Mouse (Mus musculus) embryonic facial prominence, embryonic 15.5 days (tissue): ENCODE measurements around the gene Sec63. TPM values are rescaled to one million over a fixed set of nuclear protein-coding genes. Genes with fewer than 3 reads are reported as not detected.

Source experiments
- ATAC-seq: fragments of 200-750 bp; cut with Nextera tagmentation; 2 replicates; pipeline ENCODE4 v1.8.0; 2017; ENCODE audit warnings: low read depth, moderate TSS enrichment; ENCODE audit not compliant: insufficient number of reproducible peaks, low FRiP score, low TSS enrichment
- H3K27ac ChIP-seq: fragments of 300-500 bp; sonication (generic); replicated peaks from 2 replicates; pipeline ENCODE4 v1.5.1; 2015; ENCODE audit warnings: mild to moderate bottlenecking, inconsistent platforms
- H3K27me3 ChIP-seq: fragments of 300-500 bp; sonication (generic); 2 replicates; pipeline ENCODE4 v1.6.1; 2015; ENCODE audit warnings: inconsistent platforms
- H3K36me3 ChIP-seq: fragments of 300-500 bp; sonication (generic); 2 replicates; pipeline ENCODE4 v1.6.1; 2015; ENCODE audit warnings: mild to moderate bottlenecking, inconsistent platforms
- H3K4me1 ChIP-seq: fragments of 300-500 bp; sonication (generic); 2 replicates; pipeline ENCODE4 v1.6.1; 2015; ENCODE audit warnings: inconsistent platforms
- H3K4me2 ChIP-seq: fragments of 300-500 bp; sonication (generic); replicated peaks from 2 replicates; pipeline ENCODE4 v1.6.1; 2015; ENCODE audit warnings: mild to moderate bottlenecking, inconsistent platforms
- H3K4me3 ChIP-seq: fragments of 300-500 bp; sonication (generic); replicated peaks from 2 replicates; pipeline ENCODE4 v1.5.1; 2015; ENCODE audit warnings: mild to moderate bottlenecking, inconsistent platforms
- H3K9ac ChIP-seq: fragments of 300-500 bp; sonication (generic); 2 replicates; pipeline ENCODE4 v1.6.1; 2015; ENCODE audit warnings: inconsistent platforms
- H3K9me3 ChIP-seq: fragments of 300-500 bp; sonication (generic); replicated peaks from 2 replicates; pipeline ENCODE4 v1.6.1; 2016; ENCODE audit warnings: inconsistent platforms
- WGBS: fragments of 180-500 bp; shearing (Covaris S2); methylation state at CpG from one replicate; pipeline ENCODE4 v1.1.7; 2015; 5-methylcytosine and 5-hydroxymethylcytosine counted together
- polyA plus RNA-seq: library from polyadenylated mRNA; unstranded; fragments of >200 nt; fragmentation: Nextera tagmentation; extraction: Ambion mirVana; gene quantifications from 2 replicates; pipeline ENCODE4 v1.2.1, GENCODE M21; 2015

The Sec63 gene
- polyA plus RNA-seq, 1 experiment from 2014 or later, result 23.1 TPM

DNA sequence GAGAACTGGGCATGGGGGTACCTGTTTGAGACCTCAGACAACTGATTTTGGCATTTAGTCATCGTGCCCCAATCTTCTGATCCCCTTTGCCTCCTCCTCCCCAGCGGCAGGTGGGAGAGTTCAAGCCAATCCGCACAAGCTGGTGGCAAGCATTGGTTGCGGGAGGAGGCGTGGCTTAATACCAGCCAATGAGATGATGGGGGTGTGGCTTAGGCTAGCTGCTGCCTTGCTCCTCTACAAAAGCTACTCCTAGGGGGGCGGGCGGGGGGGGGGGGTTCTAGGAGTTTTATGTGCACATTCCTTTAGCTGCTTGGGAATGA lies 87.7 kb downstream of the Sec63 start:
- Histone ChIP-seq H3K36me3 (no peaks in the 10 kb centered on the region), H3K27me3 (no peaks in the 10 kb centered on the region), H3K9me3 (no peaks in the 10 kb centered on the region), H3K4me2 (no peak overlapping the region), H3K27ac (no peak overlapping the region), H3K4me3 (no peak overlapping the region), H3K4me1 (no peaks in the 10 kb centered on the region), H3K9ac (no peak overlapping the region)
- 86% methylated on average over 7 of the region's 7 CpGs for WGBS
- ATAC-seq, result no peak

DNA sequence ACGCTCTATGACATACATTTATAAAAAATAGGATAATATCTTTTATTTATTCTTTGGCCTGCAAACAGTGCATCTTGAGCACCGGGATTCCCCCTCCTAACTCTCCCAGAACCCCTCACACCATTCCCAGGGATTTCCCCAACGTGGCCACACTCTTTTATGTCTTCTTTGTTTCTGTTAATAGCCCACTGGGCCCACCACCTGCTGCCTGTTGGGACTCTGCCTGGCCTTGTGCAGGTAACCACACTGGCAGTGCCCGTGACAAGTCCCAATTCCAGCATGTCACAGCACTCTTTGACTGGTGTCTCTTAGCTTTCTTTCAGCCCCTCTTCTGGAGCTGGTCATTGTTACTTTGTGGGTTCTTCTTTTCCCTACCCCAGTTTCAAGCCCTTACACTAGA lies 93.5 kb downstream of the Sec63 start:
- Histone ChIP-seq H3K9ac (no peak overlapping the region), H3K27me3 (no peaks in the 10 kb centered on the region), H3K27ac (no peak overlapping the region), H3K4me1 (peaks cover 6% of the 10 kb centered on the region; the same call in 1 of the 2 replicates), H3K4me3 (no peak overlapping the region), H3K9me3 (no peaks in the 10 kb centered on the region), H3K4me2 (no peak overlapping the region), H3K36me3 (no peaks in the 10 kb centered on the region)
- ATAC-seq, result no peak
- 55% methylated on average over 4 of the region's 4 CpGs for WGBS

- H3K4me2 ChIP-seq, result no peak overlapping the region
- H3K27ac ChIP-seq, result no peak overlapping the region
- ATAC-seq, result no peak
- H3K9ac ChIP-seq, result no peak overlapping the region
- peaks cover 10% of the 10 kb centered on the region; the same call in 1 of the 2 replicates for H3K4me1 ChIP-seq
- no peaks in the 10 kb centered on the region for H3K27me3 ChIP-seq
- no peak overlapping the region for H3K4me3 ChIP-seq
- 10% methylated on average over 5 of the region's 5 CpGs for WGBS
- no peaks in the 10 kb centered on the region for H3K36me3 ChIP-seq
- H3K9me3 ChIP-seq, result no peaks in the 10 kb centered on the region
These were observed 94.0 kb downstream of the Sec63 start for GRCm38 (mm10) chr10:42855250-42855649.

DNA sequence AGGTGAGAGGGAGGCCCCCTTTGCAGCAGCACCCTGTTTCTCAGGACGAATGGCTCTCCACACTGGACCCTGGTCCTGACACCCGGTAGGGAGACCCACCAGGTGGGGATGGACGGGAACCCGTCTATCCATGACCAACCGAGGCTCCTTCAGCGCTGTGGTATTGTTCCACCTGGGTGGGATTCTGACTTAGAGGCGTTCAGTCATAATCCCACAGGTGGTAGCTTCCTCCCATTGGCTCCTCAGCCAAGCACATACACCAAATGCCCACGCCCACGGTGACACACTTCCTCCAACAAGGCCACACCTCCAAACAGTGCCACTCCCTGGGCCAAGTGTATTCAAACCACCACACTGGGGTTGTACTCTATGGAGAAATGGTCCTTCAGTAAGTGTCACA lies 95.3 kb downstream of the Sec63 start:
- ATAC-seq, result no peak
- Histone ChIP-seq H3K4me1 (peaks cover 15% of the 10 kb centered on the region), H3K27ac (no peak overlapping the region), H3K27me3 (no peaks in the 10 kb centered on the region), H3K4me3 (no peak overlapping the region), H3K4me2 (no peak overlapping the region), H3K36me3 (no peaks in the 10 kb centered on the region), H3K9me3 (no peaks in the 10 kb centered on the region), H3K9ac (no peak overlapping the region)
- WGBS, result 98% methylated on average over 9 of the region's 9 CpGs

DNA sequence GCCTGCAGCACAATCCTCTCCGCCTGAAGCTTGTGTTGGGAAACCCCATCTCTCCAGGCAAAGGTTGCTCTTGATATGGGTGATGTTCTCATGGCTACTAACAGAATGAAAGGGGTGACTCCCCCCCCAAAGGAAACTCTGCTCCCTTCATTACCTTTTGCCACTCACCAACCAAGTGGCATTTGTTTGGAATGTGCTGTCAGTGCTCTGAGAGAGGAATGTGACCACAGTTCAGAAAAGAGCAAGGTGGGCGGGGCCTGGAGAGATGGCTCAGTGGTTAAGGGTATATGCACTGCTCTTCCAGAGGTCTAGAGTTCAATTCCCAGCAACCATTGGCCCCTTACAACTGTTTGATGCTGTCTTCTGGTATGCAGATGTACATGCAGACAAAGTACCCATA lies 95.7 kb downstream of the Sec63 start:
- no peaks in the 10 kb centered on the region for H3K27me3 ChIP-seq
- WGBS, result 95% methylated on average over 2 of the region's 2 CpGs
- H3K4me1 ChIP-seq, result peaks cover 15% of the 10 kb centered on the region
- H3K4me3 ChIP-seq, result no peak overlapping the region
- H3K9me3 ChIP-seq, result no peaks in the 10 kb centered on the region
- no peak for ATAC-seq
- no peak overlapping the region for H3K9ac ChIP-seq
- H3K27ac ChIP-seq, result no peak overlapping the region
- no peak overlapping the region for H3K4me2 ChIP-seq
- H3K36me3 ChIP-seq, result no peaks in the 10 kb centered on the region

DNA sequence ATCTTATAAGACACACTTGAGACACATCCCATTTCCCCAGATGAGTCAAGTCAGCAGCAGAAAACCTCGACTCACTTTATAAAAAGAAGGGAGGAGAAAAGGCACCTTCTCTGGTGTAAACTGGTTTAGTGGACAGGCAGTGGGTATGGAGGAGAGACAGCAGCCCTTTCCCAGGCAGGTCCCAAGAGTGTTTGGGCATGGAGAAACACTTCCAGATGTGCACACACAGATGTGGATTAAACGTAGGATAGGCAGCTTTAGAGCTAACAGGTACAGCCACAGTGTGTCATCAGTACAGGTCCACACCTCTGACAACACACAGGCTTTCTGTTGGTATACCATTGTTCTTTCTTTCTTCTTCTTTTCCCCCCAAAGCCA lies 98.5 kb downstream of the Sec63 start:
- Histone ChIP-seq H3K27me3 (no peaks in the 10 kb centered on the region), H3K9me3 (no peaks in the 10 kb centered on the region), H3K4me2 (peak overlapping the region; percentile 52; the same call in 1 of the 2 replicates), H3K9ac (no peak overlapping the region), H3K36me3 (no peaks in the 10 kb centered on the region), H3K4me1 (peaks cover 28% of the 10 kb centered on the region), H3K4me3 (no peak overlapping the region), H3K27ac (peak overlapping the region; percentile 14; the same call in 1 of the 2 replicates)
- 25% methylated on average over 2 of the region's 2 CpGs for WGBS
- ATAC-seq, result 0 out of 2 replicates have a peak, but pooled peaks have one; percentile 24

DNA sequence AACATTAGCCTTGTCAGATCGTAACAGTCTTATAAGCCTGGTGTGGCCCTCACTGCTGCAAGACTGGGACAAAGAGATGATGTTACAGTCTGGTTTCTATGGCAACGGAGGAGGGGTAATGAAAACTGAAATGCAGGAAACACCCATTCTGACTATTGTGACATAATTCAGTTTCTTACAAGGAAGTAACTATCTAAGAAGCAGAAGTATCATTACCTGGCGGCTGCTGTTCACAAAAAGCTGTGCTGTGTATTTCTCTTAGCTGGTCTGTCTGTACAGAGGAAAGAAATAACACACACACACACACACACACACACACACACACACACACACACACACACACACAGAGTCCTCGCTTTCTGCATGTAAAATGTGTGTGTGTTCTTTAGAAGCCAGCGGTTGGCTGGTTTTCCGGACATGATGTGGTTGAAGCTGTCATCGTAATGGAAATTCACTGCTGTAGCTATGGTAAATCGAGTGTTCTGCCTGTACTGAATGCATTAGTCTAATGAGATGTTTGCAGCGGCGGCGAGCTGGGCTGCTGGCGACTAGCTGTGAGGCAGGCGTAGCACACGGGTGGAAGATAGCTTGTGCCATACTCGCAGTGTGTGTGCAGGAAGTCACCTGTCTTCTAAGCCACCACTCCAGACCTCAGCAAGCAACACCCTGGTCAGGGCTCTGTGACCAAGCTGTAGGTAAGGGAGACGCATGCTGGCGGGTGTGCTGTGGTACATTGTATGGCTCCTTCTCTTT lies 99.0 kb downstream of the Sec63 start, which contains the start of gene Scml4:
Gene Scml4, plus strand, starts transcription at position 212 of the 753 bp plus-strand sequence.
- 21% methylated on average over 17 of the region's 17 CpGs for WGBS
- H3K9ac ChIP-seq, result no peak within 1 kb of the TSS
- H3K4me1 ChIP-seq, result peaks cover 31% of the 10 kb centered on the region
- H3K4me2 ChIP-seq, result peak within 1 kb of the TSS; percentile 52
- no peaks in the 10 kb centered on the region for H3K9me3 ChIP-seq
- no peaks in the 10 kb centered on the region for H3K27me3 ChIP-seq
- ATAC-seq, result 0 out of 2 replicates have a peak, but pooled peaks have one; percentile 31
- H3K36me3 ChIP-seq, result no peaks in the 10 kb centered on the region
- H3K27ac ChIP-seq, result peak within 1 kb of the TSS; percentile 14; the same call in 1 of the 2 replicates
- H3K4me3 ChIP-seq, result peak within 1 kb of the TSS; percentile 29

GRCm38 (mm10) chr10:42861446-42861845 lies 100.2 kb downstream of the Sec63 start:
- Histone ChIP-seq H3K27ac (no peak overlapping the region), H3K4me3 (no peak overlapping the region), H3K27me3 (no peaks in the 10 kb centered on the region), H3K4me1 (peaks cover 34% of the 10 kb centered on the region), H3K4me2 (no peak overlapping the region), H3K9me3 (no peaks in the 10 kb centered on the region), H3K36me3 (no peaks in the 10 kb centered on the region), H3K9ac (no peak overlapping the region)
- WGBS, result 71% methylated on average over 7 of the region's 7 CpGs
- ATAC-seq, result no peak

DNA sequence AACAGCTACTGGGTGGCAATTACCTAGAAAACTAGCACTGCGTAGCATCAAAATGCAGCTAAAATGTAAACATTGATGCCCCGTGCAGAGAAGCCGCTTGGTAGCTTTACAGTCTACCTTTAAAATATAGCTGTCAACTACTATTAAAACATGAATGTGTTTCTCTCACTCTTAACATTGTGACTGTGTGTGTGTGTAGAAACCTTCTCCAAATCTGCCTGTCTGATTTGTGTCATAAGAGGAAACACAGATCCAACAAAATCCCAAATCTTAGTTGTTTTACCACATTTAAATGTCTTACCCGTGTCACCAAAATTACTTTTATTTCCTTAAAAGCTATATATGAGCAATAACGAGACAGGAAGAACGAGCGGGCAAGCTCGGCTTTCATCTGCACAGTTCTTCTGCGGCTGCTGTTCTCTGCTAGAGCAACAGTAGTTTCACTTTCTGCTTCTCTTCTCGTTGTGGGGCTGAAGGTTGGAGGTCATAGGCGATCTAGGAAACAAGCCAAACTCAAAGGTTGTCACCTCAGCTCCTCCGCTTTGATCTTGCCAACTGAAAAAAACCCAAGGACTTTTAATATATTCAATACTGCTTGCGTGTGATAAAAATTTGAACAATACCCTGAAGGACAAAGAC lies 100.9 kb downstream of the Sec63 start:
- no peaks in the 10 kb centered on the region for H3K27me3 ChIP-seq
- no peak for ATAC-seq
- no peak overlapping the region for H3K27ac ChIP-seq
- H3K4me1 ChIP-seq, result peaks cover 34% of the 10 kb centered on the region
- no peaks in the 10 kb centered on the region for H3K36me3 ChIP-seq
- 40% methylated on average over 13 of the region's 13 CpGs for WGBS
- no peak overlapping the region for H3K9ac ChIP-seq
- peak overlapping the region; percentile 27 for H3K4me3 ChIP-seq
- peak overlapping the region; percentile 27 for H3K4me2 ChIP-seq
- no peaks in the 10 kb centered on the region for H3K9me3 ChIP-seq

DNA sequence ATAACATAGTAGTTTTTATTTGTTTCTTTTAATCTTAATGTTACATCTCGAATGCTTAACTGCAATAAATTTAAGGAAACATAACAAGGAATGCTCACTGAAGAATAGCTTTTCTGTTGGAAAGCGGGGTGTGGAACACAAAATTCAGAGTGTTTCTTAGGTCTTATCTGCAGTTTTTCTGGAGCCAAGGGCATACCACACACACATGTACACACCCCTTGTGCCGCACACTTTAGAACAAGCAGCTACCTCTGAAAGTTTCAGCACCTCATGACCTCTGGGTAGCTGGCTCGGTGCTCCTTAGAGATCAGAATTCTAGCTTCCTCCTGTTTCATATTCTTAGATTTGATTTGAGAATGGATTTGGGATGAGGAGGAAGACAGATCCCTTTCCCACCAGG lies 101.5 kb downstream of the Sec63 start:
- Histone ChIP-seq H3K36me3 (no peaks in the 10 kb centered on the region), H3K9me3 (no peaks in the 10 kb centered on the region), H3K4me2 (no peak overlapping the region), H3K27me3 (no peaks in the 10 kb centered on the region), H3K4me3 (no peak overlapping the region), H3K4me1 (peaks cover 34% of the 10 kb centered on the region), H3K27ac (no peak overlapping the region), H3K9ac (no peak overlapping the region)
- no peak for ATAC-seq
- WGBS, result 61% methylated on average over 4 of the region's 4 CpGs

DNA sequence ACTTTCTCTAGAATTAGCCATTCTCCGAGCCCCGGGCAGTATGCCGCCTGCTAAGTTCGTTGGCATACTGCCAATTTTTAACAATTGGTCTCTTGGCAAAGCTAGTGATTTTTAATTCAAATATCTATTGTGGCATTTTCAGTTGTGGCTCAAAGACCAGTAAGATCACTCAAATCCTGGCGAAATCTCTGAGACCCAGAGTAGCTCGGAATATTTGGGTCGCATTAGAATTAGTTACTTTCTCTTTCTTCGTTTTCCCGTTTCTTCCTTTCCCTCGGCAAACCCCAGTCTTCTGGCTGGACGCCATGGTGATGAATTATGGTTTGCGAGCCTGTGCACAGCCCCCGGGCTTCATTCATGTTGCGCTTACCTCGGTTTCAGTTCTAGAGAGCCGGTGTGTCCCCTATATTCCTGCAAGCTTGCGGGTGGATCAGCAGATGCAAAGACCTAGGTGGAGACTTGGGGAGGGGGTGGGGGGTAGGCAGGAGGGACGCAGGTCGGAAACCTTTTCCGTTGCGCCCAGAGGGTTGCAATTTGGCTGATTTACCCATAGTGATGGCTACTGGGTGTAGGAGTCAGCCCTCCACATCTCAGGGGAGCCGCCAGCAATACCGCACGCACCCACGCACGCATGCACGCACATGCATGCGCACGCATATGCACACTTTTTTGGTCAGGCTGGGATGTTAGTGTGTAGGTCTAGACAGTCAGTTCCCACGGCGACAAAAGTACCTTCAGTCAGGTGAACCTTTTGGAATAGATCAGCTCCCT lies 102.5 kb downstream of the Sec63 start:
- peak overlapping the region; percentile 41 for H3K4me3 ChIP-seq
- no peaks in the 10 kb centered on the region for H3K9me3 ChIP-seq
- H3K4me2 ChIP-seq, result peak overlapping the region; percentile 56
- H3K27me3 ChIP-seq, result no peaks in the 10 kb centered on the region
- no peak overlapping the region; the same call in 1 of the 2 replicates for H3K27ac ChIP-seq
- H3K9ac ChIP-seq, result no peak overlapping the region
- WGBS, result 33% methylated on average over 31 of the region's 31 CpGs
- ATAC-seq, result 0 out of 2 replicates have a peak, but pooled peaks have one; percentile 35
- H3K36me3 ChIP-seq, result no peaks in the 10 kb centered on the region
- peaks cover 34% of the 10 kb centered on the region for H3K4me1 ChIP-seq
